Mouse (Mus musculus): ENCODE data around the gene Rmi2. TPM values are rescaled to one million over a fixed set of nuclear protein-coding genes. Genes with fewer than 3 reads are reported as not detected.
A peak's percentile ranks its signal among the peaks of the same experiment; 100 is the strongest.

Rmi2 gene
- polyA plus RNA-seq, 1 experiment from 2014 or later, result 3.7 TPM

DNA sequence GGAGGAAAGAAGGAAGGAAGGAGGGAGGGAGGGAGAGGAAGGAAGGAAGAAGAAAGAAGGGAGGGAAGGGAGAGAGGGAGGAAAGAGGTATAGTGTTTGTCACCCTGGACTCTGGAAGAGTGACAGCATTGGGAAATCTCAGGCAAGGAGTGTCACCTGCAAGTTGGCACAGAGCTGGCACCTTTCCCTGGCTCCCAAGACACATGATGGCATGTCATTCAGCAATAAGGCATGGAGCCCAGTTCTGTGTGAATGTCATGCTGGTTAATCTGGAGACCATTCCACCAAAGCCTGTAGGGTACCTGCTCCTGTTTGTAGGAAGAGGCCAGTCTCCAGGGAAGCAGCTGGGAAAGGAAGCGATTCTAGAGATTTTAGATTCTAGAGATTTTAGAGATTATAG lies 24.5 kb upstream of the Rmi2 start:
- no peaks in the 10 kb centered on the region for H3K9me3 ChIP-seq
- H3K27me3 ChIP-seq (ENCODE audit: insufficient read depth, poor library complexity, severe bottlenecking), result no peaks in the 10 kb centered on the region; the same call in 1 of the 2 replicates
- 94% methylated on average over 1 of the region's 1 CpGs for WGBS
- DNase-seq (ENCODE audit: low spot score), result no peak
- peaks cover 20% of the 10 kb centered on the region for H3K4me1 ChIP-seq
- no peaks in the 10 kb centered on the region for H3K36me3 ChIP-seq
- H3K27ac ChIP-seq, result no peak overlapping the region
- H3K4me3 ChIP-seq, result no peak overlapping the region

DNA sequence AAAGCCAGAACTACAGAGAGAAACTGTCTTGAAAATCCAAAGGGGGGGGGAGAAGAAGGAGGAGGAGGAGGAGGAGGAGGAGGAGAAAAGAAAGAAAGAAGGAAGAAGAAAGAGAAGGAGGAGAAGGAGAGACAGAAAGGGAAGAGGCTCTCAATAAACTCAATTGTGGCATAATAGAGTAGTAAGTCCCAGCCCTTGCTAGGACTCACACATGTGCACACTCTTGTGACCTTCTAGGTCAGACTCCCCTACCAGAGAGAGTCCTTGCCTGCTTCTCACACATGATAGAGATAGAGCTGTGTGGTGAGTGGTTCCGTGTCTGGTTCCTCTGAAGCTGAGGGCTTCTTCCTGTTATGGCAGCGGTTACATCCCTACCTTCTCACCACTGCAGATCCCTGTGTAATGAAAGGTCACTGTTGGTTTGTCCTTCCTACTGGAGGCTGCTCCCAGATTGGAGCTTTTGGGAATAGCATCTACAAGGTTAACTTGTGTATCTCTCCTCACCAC lies 21.9 kb upstream of the Rmi2 start, which contains the start of gene Gm11172:
Gm11172 (plus strand) TSS at position 51 of the 507 bp plus-strand sequence.
- DNase-seq (ENCODE audit: low spot score), result no peak
- Histone ChIP-seq H3K27ac (no peak within 1 kb of the TSS), H3K9me3 (no peaks in the 10 kb centered on the region), H3K4me1 (peaks cover 24% of the 10 kb centered on the region), H3K36me3 (no peaks in the 10 kb centered on the region), H3K27me3 (ENCODE audit: insufficient read depth, poor library complexity, severe bottlenecking) (no peaks in the 10 kb centered on the region), H3K4me3 (no peak within 1 kb of the TSS)
- WGBS, result 73% methylated on average over 2 of the region's 2 CpGs

DNA sequence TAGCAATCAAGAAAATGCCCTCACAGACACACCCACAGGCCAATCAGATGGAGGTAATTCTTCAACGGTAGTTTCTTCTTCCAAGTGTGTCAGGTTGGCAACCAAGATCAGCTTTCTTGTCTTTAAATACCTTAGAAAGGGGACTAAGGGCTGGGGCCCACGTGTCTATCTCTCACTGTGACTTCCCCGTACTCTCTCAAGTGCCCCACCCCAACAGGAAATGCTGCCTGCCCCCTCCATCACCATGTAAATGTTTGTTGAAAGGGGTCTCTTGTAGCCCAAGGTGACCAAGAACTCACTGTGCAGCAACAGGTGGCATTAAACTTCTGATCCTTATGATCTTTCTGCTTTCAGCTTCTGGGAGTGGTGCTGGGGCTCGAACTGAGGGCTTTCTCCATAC lies 21.1 kb upstream of the Rmi2 start:
- 68% methylated on average over 4 of the region's 4 CpGs for whole genome bisulfite sequencing
- H3K27ac ChIP-seq, result no peak overlapping the region
- H3K4me1 ChIP-seq, result peaks cover 24% of the 10 kb centered on the region
- H3K4me3 ChIP-seq, result no peak overlapping the region
- no peaks in the 10 kb centered on the region for H3K27me3 ChIP-seq (ENCODE audit: insufficient read depth, poor library complexity, severe bottlenecking)
- H3K36me3 ChIP-seq, result no peaks in the 10 kb centered on the region
- H3K9me3 ChIP-seq, result no peaks in the 10 kb centered on the region
- DNase-seq (ENCODE audit: low spot score), result no peak

DNA sequence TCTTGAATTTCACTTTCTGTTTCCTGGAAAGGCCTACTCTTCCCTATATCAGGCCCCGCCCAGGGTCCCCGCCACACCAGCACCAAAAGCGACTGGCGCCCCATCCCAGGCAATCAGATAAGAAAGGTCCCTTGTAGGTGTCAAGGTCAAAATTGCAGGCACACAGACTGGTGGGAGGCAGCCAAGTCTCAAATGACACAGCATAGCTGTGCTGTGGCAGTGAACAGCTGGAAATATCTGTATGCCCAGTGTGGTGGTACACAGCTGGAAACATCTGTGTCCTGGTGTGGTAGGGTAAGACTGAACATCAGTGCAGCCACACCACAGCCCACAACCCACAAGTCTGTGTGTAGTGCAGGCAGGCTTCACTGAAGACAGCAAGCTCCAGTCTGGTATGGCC lies 20.0 kb upstream of the Rmi2 start:
- DNase-seq (ENCODE audit: low spot score), result no peak

DNA sequence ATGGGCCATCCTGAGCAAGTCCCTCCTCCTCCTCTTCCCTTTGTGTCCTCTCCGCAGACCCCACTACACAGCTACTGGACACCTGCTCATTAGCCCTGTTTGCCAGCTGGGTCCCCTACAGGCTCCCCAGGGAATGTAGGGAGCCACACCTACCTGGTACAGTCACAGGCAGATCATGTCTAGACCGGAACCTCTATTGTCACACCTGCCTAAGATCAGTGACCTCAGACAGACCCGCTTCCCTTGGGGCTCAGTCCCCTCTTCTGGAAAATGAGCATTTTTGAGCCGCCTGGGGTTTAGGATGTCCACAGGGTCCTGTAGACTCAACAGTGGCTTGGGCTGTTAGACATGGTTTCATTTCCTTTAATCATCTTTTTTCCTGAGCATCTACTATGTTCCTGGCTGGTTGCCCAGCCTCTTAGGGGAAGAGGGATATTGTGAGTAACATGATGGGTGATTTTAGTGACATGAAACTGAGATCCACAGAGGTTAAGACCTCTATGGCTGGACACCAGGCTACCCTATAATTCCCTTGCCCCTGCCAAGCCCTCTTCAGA lies 16.2 kb upstream of the Rmi2 start:
- H3K27me3 ChIP-seq (ENCODE audit: insufficient read depth, poor library complexity, severe bottlenecking), result no peaks in the 10 kb centered on the region
- no peak overlapping the region for H3K4me3 ChIP-seq
- DNase-seq (ENCODE audit: low spot score), result no peak
- H3K27ac ChIP-seq, result no peak overlapping the region
- H3K36me3 ChIP-seq, result no peaks in the 10 kb centered on the region
- H3K4me1 ChIP-seq, result peaks cover 22% of the 10 kb centered on the region
- 81% methylated on average over 4 of the region's 4 CpGs for WGBS
- H3K9me3 ChIP-seq, result no peaks in the 10 kb centered on the region

More for the DNA sequence above, 20.0 kb upstream of the Rmi2 start:
- WGBS, result 51% methylated on average over 4 of the region's 4 CpGs
- Histone ChIP-seq H3K36me3 (no peaks in the 10 kb centered on the region), H3K27me3 (ENCODE audit: insufficient read depth, poor library complexity, severe bottlenecking) (no peaks in the 10 kb centered on the region), H3K4me1 (peaks cover 28% of the 10 kb centered on the region), H3K9me3 (no peaks in the 10 kb centered on the region), H3K4me3 (no peak overlapping the region), H3K27ac (peak overlapping the region; percentile 38; the same call in 1 of the 2 replicates)

DNA sequence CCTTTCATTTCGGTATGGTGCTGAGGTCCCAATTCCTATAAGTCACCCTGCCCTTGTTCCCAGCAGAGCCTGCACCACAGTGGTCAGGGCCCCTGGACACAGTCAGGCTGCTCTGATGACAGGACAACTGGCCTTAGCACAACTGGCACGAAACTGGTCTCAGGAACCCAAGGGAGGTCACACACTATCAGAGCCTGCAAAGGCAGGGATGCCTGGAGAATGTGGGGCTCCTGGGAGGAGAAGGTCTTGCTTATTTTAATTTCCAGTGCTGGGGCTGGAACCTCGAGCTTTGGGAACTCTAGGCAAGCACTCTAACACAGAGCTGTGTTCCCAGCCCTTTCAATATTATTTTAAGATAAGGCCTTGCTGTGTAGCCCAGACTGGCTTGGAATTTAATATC lies 14.9 kb upstream of the Rmi2 start:
- no peaks in the 10 kb centered on the region for H3K36me3 ChIP-seq
- H3K4me3 ChIP-seq, result no peak overlapping the region
- H3K27ac ChIP-seq, result no peak overlapping the region
- WGBS, result 43% methylated on average over 3 of the region's 3 CpGs
- no peak for DNase-seq (ENCODE audit: low spot score)
- no peaks in the 10 kb centered on the region for H3K27me3 ChIP-seq (ENCODE audit: insufficient read depth, poor library complexity, severe bottlenecking)
- H3K4me1 ChIP-seq, result peaks cover 16% of the 10 kb centered on the region
- H3K9me3 ChIP-seq, result no peaks in the 10 kb centered on the region

DNA sequence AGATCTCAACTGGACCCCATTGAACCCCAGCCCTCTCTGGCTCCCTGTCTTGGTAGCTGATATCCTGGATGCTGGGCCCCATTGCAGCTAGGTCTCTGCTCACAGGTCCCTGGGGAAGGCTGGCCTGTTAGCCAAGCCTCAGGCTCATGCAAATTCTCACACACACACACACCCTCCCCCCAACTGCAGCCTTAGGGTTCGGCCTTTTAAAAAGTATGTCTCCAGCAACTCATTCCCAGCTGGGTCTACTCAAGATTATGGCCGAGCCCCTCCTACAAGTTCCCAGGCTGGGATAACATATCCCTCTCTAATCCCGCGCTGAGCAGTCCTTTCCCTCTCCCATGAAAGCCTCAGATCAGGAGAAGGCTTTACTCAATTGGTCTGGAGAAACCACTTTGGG lies 13.5 kb upstream of the Rmi2 start:
- no peak for DNase-seq (ENCODE audit: low spot score)
- Histone ChIP-seq H3K4me3 (no peak overlapping the region), H3K9me3 (no peaks in the 10 kb centered on the region), H3K36me3 (no peaks in the 10 kb centered on the region), H3K4me1 (peaks cover 19% of the 10 kb centered on the region), H3K27ac (0 out of 2 replicates have a peak overlapping the region, but pooled peaks have one; percentile 56), H3K27me3 (ENCODE audit: insufficient read depth, poor library complexity, severe bottlenecking) (no peaks in the 10 kb centered on the region)
- WGBS, result 54% methylated on average over 4 of the region's 4 CpGs

DNA sequence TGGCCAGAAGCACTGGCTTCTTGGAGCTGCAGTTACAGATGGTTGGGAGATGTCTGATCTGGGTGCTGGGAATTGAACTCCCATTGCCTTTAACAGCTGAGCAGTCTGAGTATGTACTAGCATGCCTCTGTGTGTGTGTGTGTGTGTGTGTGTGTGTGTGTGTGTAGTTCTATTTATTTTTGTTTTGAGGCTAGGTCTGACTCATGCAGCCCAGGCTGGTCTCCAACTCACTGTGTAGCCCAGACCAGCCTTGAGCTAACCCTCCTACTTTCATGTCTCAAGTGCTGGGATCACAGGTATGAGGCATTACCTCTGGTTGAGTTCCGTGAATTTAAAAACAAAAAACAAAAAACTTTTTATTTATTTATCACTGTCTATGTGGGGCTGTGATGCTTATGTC lies 10.3 kb upstream of the Rmi2 start:
- Histone ChIP-seq H3K27ac (no peak overlapping the region), H3K4me1 (peaks cover 14% of the 10 kb centered on the region; the same call in 1 of the 2 replicates), H3K4me3 (no peak overlapping the region), H3K27me3 (ENCODE audit: insufficient read depth, poor library complexity, severe bottlenecking) (no peaks in the 10 kb centered on the region), H3K36me3 (no peaks in the 10 kb centered on the region), H3K9me3 (no peaks in the 10 kb centered on the region)
- WGBS, result 82% methylated on average over 1 of the region's 1 CpGs
- DNase-seq (ENCODE audit: low spot score), result no peak

DNA sequence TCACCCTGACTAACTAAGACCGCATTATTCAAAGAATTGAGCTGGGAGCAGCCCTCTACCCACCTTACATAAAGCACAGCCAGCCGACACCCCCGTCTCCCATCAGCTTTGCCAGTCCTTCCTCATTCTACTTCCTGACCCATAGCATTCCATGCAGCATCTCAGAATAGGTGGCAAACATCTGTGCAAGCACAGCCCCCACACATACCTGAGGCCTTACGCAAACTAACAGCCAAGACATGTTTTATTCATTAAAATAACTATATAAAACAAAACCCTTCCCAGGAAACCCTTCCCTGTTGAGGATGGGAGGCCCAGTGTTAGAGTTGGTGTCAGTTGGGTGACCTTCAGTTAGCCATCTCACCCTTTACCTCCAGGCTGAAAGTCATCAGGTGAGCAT lies 9.0 kb upstream of the Rmi2 start:
- no peak overlapping the region for H3K27ac ChIP-seq

DNA sequence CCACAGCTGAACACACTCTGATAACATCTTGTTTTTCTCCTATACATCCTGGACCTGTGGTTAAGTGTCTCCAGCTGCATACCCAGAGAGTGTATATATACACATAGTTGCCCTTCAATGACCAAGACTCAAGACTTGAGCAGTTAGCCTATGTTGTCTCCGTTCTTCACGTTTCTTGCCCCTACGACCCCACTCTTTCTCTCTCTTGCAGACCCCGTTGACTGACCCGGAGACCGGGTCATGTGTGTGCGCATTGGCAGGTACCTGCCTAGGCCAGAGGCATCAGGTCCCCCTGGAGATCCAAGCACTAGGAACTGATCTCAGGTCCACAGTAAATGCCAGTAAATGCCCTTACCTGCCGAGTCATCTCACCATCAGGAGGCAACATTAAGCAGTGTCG lies 7.6 kb upstream of the Rmi2 start:
- WGBS, result 86% methylated on average over 9 of the region's 9 CpGs
- no peaks in the 10 kb centered on the region for H3K27me3 ChIP-seq (ENCODE audit: insufficient read depth, poor library complexity, severe bottlenecking)

More for the DNA sequence above, 9.0 kb upstream of the Rmi2 start:
- 85% methylated on average over 4 of the region's 4 CpGs for WGBS
- 0 out of 2 replicates have a peak, but pooled peaks cover 5% of the 10 kb centered on the region for H3K4me1 ChIP-seq
- no peak overlapping the region for H3K4me3 ChIP-seq
- H3K27me3 ChIP-seq (ENCODE audit: insufficient read depth, poor library complexity, severe bottlenecking), result no peaks in the 10 kb centered on the region
- DNase-seq (ENCODE audit: low spot score), result no peak
- H3K36me3 ChIP-seq, result no peaks in the 10 kb centered on the region
- H3K9me3 ChIP-seq, result no peaks in the 10 kb centered on the region

DNA sequence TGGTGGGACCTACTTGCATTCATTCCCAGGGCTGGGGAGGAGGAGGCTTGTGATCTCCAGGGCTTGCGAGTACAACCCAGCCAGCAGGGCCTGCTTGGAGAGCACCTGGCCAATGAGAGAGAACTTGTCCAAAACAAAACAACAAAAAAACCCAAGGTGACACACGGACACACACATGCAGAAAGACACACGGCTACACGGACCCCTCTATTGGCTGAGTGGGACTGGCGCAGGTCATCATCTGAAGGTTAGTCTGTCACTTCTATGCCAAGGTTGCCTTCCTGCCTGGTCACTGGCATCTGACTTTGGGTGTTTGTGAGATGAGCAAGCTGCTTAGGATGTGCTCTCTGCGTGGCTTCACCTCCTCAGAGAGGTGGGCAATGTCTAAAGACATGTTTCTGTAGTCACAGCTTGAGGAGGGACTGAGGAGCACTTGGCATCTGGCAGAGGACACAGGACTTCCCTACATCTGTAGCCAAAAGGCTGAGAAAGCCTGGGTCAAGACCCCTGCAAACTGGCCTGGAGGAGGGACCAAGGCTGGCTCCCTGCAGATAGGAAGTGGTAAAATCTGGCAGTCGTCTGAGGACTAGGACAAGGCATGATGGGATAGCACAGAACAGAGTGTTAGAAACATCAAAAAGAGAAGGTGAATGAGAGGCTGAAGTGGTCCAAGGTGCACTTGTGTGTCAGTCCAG lies 6.9 kb upstream of the Rmi2 start:
- Histone ChIP-seq H3K4me3 (no peak overlapping the region), H3K27ac (no peak overlapping the region), H3K9me3 (no peaks in the 10 kb centered on the region), H3K4me1 (0 out of 2 replicates have a peak, but pooled peaks cover 5% of the 10 kb centered on the region), H3K36me3 (no peaks in the 10 kb centered on the region), H3K27me3 (ENCODE audit: insufficient read depth, poor library complexity, severe bottlenecking) (no peaks in the 10 kb centered on the region)
- no peak for DNase-seq (ENCODE audit: low spot score)
- 76% methylated on average over 7 of the region's 7 CpGs for WGBS

More for the DNA sequence above, 7.6 kb upstream of the Rmi2 start:
- Histone ChIP-seq H3K4me1 (0 out of 2 replicates have a peak, but pooled peaks cover 5% of the 10 kb centered on the region), H3K4me3 (no peak overlapping the region), H3K9me3 (no peaks in the 10 kb centered on the region), H3K36me3 (no peaks in the 10 kb centered on the region), H3K27ac (no peak overlapping the region)
- no peak for DNase-seq (ENCODE audit: low spot score)

DNA sequence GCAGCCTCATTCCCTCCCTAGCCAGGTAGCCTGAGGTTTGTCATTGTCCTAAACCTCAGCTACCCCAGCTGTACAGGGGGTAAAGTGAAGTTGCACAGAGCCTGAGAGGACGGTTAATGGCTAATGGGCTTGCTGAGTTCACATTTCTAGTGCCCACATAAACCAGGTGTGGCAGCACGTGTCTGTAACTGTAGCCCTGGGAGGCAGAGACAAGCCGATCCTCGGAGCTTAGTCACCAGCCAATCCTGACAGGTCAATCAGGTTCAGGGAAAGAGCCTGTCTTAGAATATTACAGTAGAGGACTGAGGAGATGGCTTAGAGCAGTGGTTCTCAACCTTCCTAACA lies 6.4 kb upstream of the Rmi2 start:
- Histone ChIP-seq H3K27ac (no peak overlapping the region), H3K36me3 (no peaks in the 10 kb centered on the region), H3K9me3 (no peaks in the 10 kb centered on the region), H3K4me1 (0 out of 2 replicates have a peak, but pooled peaks cover 5% of the 10 kb centered on the region), H3K4me3 (no peak overlapping the region), H3K27me3 (ENCODE audit: insufficient read depth, poor library complexity, severe bottlenecking) (no peaks in the 10 kb centered on the region)
- WGBS, result 68% methylated on average over 4 of the region's 4 CpGs
- no peak for DNase-seq (ENCODE audit: low spot score)

DNA sequence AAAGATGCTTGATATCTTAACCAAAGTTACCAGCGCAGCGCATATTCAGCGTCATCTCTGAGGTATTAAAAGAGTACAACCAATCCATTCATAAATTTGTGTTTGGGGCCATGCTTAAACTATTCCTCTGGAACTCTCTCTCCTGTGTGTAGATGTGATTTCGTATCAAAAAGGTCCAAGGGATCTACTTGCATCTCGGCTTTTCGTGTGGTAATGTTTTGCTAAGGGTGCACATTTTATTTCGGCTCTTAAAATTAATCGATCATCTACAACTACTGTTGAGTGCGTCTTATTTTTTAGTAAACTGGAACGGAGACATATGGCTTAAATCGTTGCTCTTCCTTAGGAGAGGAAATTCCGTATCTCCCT lies 333 bp upstream of the Rmi2 start:
- Histone ChIP-seq H3K27ac (peak overlapping the region; percentile 98), H3K9me3 (no peaks in the 10 kb centered on the region), H3K4me1 (peaks cover 41% of the 10 kb centered on the region), H3K36me3 (0 out of 2 replicates have a peak, but pooled peaks cover 2% of the 10 kb centered on the region), H3K4me3 (peak overlapping the region; percentile 89), H3K27me3 (ENCODE audit: insufficient read depth, poor library complexity, severe bottlenecking) (no peaks in the 10 kb centered on the region)
- 12% methylated on average over 12 of the region's 12 CpGs for WGBS
- no peak for DNase-seq (ENCODE audit: low spot score)

All from heart, embryonic 10.5 days (tissue).